Mouse (Mus musculus) liver, embryonic 12.5 days (tissue): ENCODE data around the gene Npr3. TPM values are rescaled to one million over a fixed set of nuclear protein-coding genes. Genes with fewer than 3 reads are reported as not detected.

Source experiments
- ATAC-seq: fragments of 200-750 bp; cut with Nextera tagmentation; 2 replicates; pipeline ENCODE4 v1.8.0; 2017; ENCODE audit warnings: moderate number of reproducible peaks, mild to moderate bottlenecking, moderate library complexity
- H3K27ac ChIP-seq: fragments of 300-500 bp; sonication (generic); 2 replicates; pipeline ENCODE4 v1.5.1; 2016; ENCODE audit warnings: mild to moderate bottlenecking
- H3K27me3 ChIP-seq: fragments of 300-500 bp; sonication (generic); replicated peaks from 2 replicates; pipeline ENCODE4 v1.6.1; 2016; ENCODE audit warnings: mild to moderate bottlenecking, moderate library complexity
- H3K36me3 ChIP-seq: fragments of 300-500 bp; sonication (generic); 2 replicates; pipeline ENCODE4 v1.6.1; 2016; ENCODE audit warnings: mild to moderate bottlenecking, moderate library complexity
- H3K4me1 ChIP-seq: fragments of 300-500 bp; sonication (generic); 2 replicates; pipeline ENCODE4 v1.6.1; 2016
- H3K4me2 ChIP-seq: fragments of 300-500 bp; sonication (generic); 2 replicates; pipeline ENCODE4 v1.6.1; 2016; ENCODE audit warnings: mild to moderate bottlenecking, moderate library complexity
- H3K4me3 ChIP-seq: fragments of 300-500 bp; sonication (generic); 2 replicates; pipeline ENCODE4 v1.5.1; 2016; ENCODE audit warnings: mild to moderate bottlenecking, moderate library complexity
- H3K9ac ChIP-seq: fragments of 300-500 bp; sonication (generic); 2 replicates; pipeline ENCODE4 v1.6.1; 2016; ENCODE audit warnings: mild to moderate bottlenecking, moderate library complexity
- H3K9me3 ChIP-seq: fragments of 300-500 bp; sonication (generic); replicated peaks from 2 replicates; pipeline ENCODE4 v1.6.1; 2016; ENCODE audit warnings: mild to moderate bottlenecking, moderate library complexity
- WGBS: fragments of 180-500 bp; shearing (Covaris S2); methylation state at CpG from one replicate; pipeline ENCODE4 v1.1.7; 2016; ENCODE audit not compliant: insufficient replicate concordance; 5-methylcytosine and 5-hydroxymethylcytosine counted together
- polyA plus RNA-seq: library from polyadenylated mRNA; unstranded; fragments of >200 nt; fragmentation: Nextera tagmentation; extraction: Ambion mirVana; gene quantifications from 2 replicates; pipeline ENCODE4 v1.2.1, GENCODE M21; 2016

The Npr3 gene
- polyA plus RNA-seq, result 4.0 and 4.4 TPM in 2 replicates

GRCm38 (mm10) chr15:11906571-11907531 lies at the start of gene Npr3:
Gene Npr3 (minus strand): TSS chr15:11907287.
- H3K9me3 ChIP-seq, result no peaks in the 10 kb centered on the region
- H3K27me3 ChIP-seq, result peaks cover 66% of the 10 kb centered on the region
- ATAC-seq, result peak; percentile 31; the same call in 1 of the 2 replicates
- H3K4me2 ChIP-seq, result peak within 1 kb of the TSS; percentile 61
- no peaks in the 10 kb centered on the region for H3K4me1 ChIP-seq
- no peaks in the 10 kb centered on the region for H3K36me3 ChIP-seq
- peak within 1 kb of the TSS; percentile 55 for H3K27ac ChIP-seq
- peak within 1 kb of the TSS; percentile 51 for H3K4me3 ChIP-seq
- peak within 1 kb of the TSS; percentile 25; the same call in 1 of the 2 replicates for H3K9ac ChIP-seq
- WGBS, result 1% methylated on average over 42 of the region's 42 CpGs

GRCm38 (mm10) chr15:11956129-11956528 lies 49.0 kb upstream of the Npr3 start:
- H3K4me1 ChIP-seq, result no peaks in the 10 kb centered on the region
- H3K4me3 ChIP-seq, result no peak overlapping the region
- no peaks in the 10 kb centered on the region for H3K36me3 ChIP-seq
- no peak overlapping the region for H3K4me2 ChIP-seq
- ATAC-seq, result no peak
- H3K27ac ChIP-seq, result no peak overlapping the region
- H3K9me3 ChIP-seq, result no peaks in the 10 kb centered on the region
- H3K9ac ChIP-seq, result no peak overlapping the region
- no peaks in the 10 kb centered on the region for H3K27me3 ChIP-seq
- WGBS, result 71% methylated on average over 7 of the region's 7 CpGs

GRCm38 (mm10) chr15:11954190-11954589 lies 47.1 kb upstream of the Npr3 start:
- H3K27ac ChIP-seq, result no peak overlapping the region
- H3K36me3 ChIP-seq, result no peaks in the 10 kb centered on the region
- H3K9ac ChIP-seq, result no peak overlapping the region
- H3K9me3 ChIP-seq, result no peaks in the 10 kb centered on the region
- H3K4me3 ChIP-seq, result no peak overlapping the region
- H3K4me2 ChIP-seq, result no peak overlapping the region
- no peaks in the 10 kb centered on the region for H3K27me3 ChIP-seq
- H3K4me1 ChIP-seq, result no peaks in the 10 kb centered on the region
- WGBS, result 53% methylated on average over 4 of the region's 4 CpGs
- no peak for ATAC-seq

- WGBS, result 55% methylated on average over 3 of the region's 3 CpGs
- H3K4me3 ChIP-seq, result no peak overlapping the region
- no peak overlapping the region for H3K4me2 ChIP-seq
- no peak overlapping the region for H3K27ac ChIP-seq
- H3K9me3 ChIP-seq, result no peaks in the 10 kb centered on the region
- H3K9ac ChIP-seq, result no peak overlapping the region
- H3K36me3 ChIP-seq, result no peaks in the 10 kb centered on the region
- no peaks in the 10 kb centered on the region for H3K4me1 ChIP-seq
- H3K27me3 ChIP-seq, result no peaks in the 10 kb centered on the region
- ATAC-seq, result no peak
These were observed 45.1 kb upstream of the Npr3 start for GRCm38 (mm10) chr15:11952159-11952558.

GRCm38 (mm10) chr15:11951181-11951580 lies 44.1 kb upstream of the Npr3 start:
- Histone ChIP-seq H3K9me3 (no peaks in the 10 kb centered on the region), H3K4me2 (no peak overlapping the region), H3K36me3 (no peaks in the 10 kb centered on the region), H3K4me3 (no peak overlapping the region), H3K27me3 (no peaks in the 10 kb centered on the region), H3K27ac (no peak overlapping the region), H3K4me1 (no peaks in the 10 kb centered on the region), H3K9ac (no peak overlapping the region)
- WGBS, result 84% methylated on average over 7 of the region's 7 CpGs
- no peak for ATAC-seq

GRCm38 (mm10) chr15:11950144-11950543 lies 43.1 kb upstream of the Npr3 start:
- Histone ChIP-seq H3K36me3 (no peaks in the 10 kb centered on the region), H3K27me3 (no peaks in the 10 kb centered on the region), H3K9ac (no peak overlapping the region), H3K4me2 (no peak overlapping the region), H3K4me3 (no peak overlapping the region), H3K9me3 (no peaks in the 10 kb centered on the region), H3K4me1 (no peaks in the 10 kb centered on the region), H3K27ac (no peak overlapping the region)
- WGBS, result 70% methylated on average over 10 of the region's 10 CpGs
- no peak for ATAC-seq

- H3K4me2 ChIP-seq, result no peak overlapping the region
- H3K4me3 ChIP-seq, result no peak overlapping the region
- no peaks in the 10 kb centered on the region for H3K36me3 ChIP-seq
- no peaks in the 10 kb centered on the region for H3K4me1 ChIP-seq
- no peaks in the 10 kb centered on the region for H3K9me3 ChIP-seq
- no peaks in the 10 kb centered on the region for H3K27me3 ChIP-seq
- ATAC-seq, result no peak
- no peak overlapping the region for H3K27ac ChIP-seq
- 68% methylated on average over 3 of the region's 3 CpGs for WGBS
- H3K9ac ChIP-seq, result no peak overlapping the region
These were observed 42.4 kb upstream of the Npr3 start for GRCm38 (mm10) chr15:11949490-11949889.

GRCm38 (mm10) chr15:11940855-11941254 lies 33.8 kb upstream of the Npr3 start:
- 75% methylated on average over 5 of the region's 5 CpGs for WGBS
- no peak overlapping the region for H3K4me3 ChIP-seq
- H3K4me2 ChIP-seq, result no peak overlapping the region
- no peaks in the 10 kb centered on the region for H3K27me3 ChIP-seq
- no peak for ATAC-seq
- no peak overlapping the region for H3K9ac ChIP-seq
- no peaks in the 10 kb centered on the region for H3K4me1 ChIP-seq
- no peak overlapping the region for H3K27ac ChIP-seq
- no peaks in the 10 kb centered on the region for H3K36me3 ChIP-seq
- H3K9me3 ChIP-seq, result no peaks in the 10 kb centered on the region

GRCm38 (mm10) chr15:11927742-11928141 lies 20.7 kb upstream of the Npr3 start:
- ATAC-seq, result no peak

GRCm38 (mm10) chr15:11914101-11914500 lies 7.0 kb upstream of the Npr3 start:
- no peaks in the 10 kb centered on the region for H3K9me3 ChIP-seq
- no peak for ATAC-seq
- H3K4me3 ChIP-seq, result no peak overlapping the region
- peaks cover under 1% of the 10 kb centered on the region; the same call in 1 of the 2 replicates for H3K27me3 ChIP-seq
- H3K4me2 ChIP-seq, result no peak overlapping the region
- H3K9ac ChIP-seq, result no peak overlapping the region
- H3K36me3 ChIP-seq, result no peaks in the 10 kb centered on the region
- 73% methylated on average over 9 of the region's 9 CpGs for WGBS
- no peaks in the 10 kb centered on the region for H3K4me1 ChIP-seq
- H3K27ac ChIP-seq, result no peak overlapping the region

More at GRCm38 (mm10) chr15:11927742-11928141, 20.7 kb upstream of the Npr3 start:
- 38% methylated on average over 3 of the region's 3 CpGs for WGBS
- Histone ChIP-seq H3K4me2 (no peak overlapping the region), H3K36me3 (no peaks in the 10 kb centered on the region), H3K4me1 (no peaks in the 10 kb centered on the region), H3K27me3 (no peaks in the 10 kb centered on the region), H3K27ac (no peak overlapping the region), H3K9ac (no peak overlapping the region), H3K9me3 (no peaks in the 10 kb centered on the region), H3K4me3 (no peak overlapping the region)

GRCm38 (mm10) chr15:11909875-11910274 lies 2.8 kb upstream of the Npr3 start:
- WGBS, result 37% methylated on average over 6 of the region's 6 CpGs
- H3K4me3 ChIP-seq, result no peak overlapping the region
- H3K4me1 ChIP-seq, result no peaks in the 10 kb centered on the region
- H3K4me2 ChIP-seq, result no peak overlapping the region
- H3K9ac ChIP-seq, result no peak overlapping the region
- no peaks in the 10 kb centered on the region for H3K36me3 ChIP-seq
- H3K27me3 ChIP-seq, result peaks cover 39% of the 10 kb centered on the region
- no peak overlapping the region for H3K27ac ChIP-seq
- no peak for ATAC-seq
- H3K9me3 ChIP-seq, result no peaks in the 10 kb centered on the region

- no peak overlapping the region for H3K9ac ChIP-seq
- ATAC-seq, result no peak
- H3K36me3 ChIP-seq, result no peaks in the 10 kb centered on the region
- H3K4me2 ChIP-seq, result peak overlapping the region; percentile 43
- WGBS, result 13% methylated on average over 11 of the region's 11 CpGs
- H3K27ac ChIP-seq, result no peak overlapping the region
- no peak overlapping the region for H3K4me3 ChIP-seq
- no peaks in the 10 kb centered on the region for H3K9me3 ChIP-seq
- H3K27me3 ChIP-seq, result peaks cover 56% of the 10 kb centered on the region
- H3K4me1 ChIP-seq, result no peaks in the 10 kb centered on the region
These were observed 1.1 kb upstream of the Npr3 start for GRCm38 (mm10) chr15:11908166-11908565.
